Mouse (Mus musculus) heart, postnatal 0 days (tissue): ENCODE measurements at regions not wholly inside any gene's neighbourhood (a gene's known extent, or its start where the extent isn't known, plus 50 kb on each side); places are given as distances from the start of the nearest gene placed in this dataset.
A peak's percentile ranks its signal among the peaks of the same experiment; 100 is the strongest.

ENCODE experiments used
- ATAC-seq: fragments of 200-750 bp; cut with Nextera tagmentation; 2 replicates; pipeline ENCODE4 v1.8.0; 2017; ENCODE audit warnings: low read depth, moderate number of reproducible peaks, moderate library complexity; ENCODE audit not compliant: insufficient read depth
- DNase-seq: peaks from one replicate; pipeline ENCODE4 v3.0.0-alpha.2; 2016; ENCODE audit warnings: low spot score
- H3K27ac ChIP-seq: fragments of 300-500 bp; sonication (generic); 2 replicates; pipeline ENCODE4 v1.5.1; 2014; ENCODE audit warnings: low read depth, mild to moderate bottlenecking
- H3K27me3 ChIP-seq: fragments of 300-500 bp; sonication (generic); 2 replicates; pipeline ENCODE4 v1.6.1; 2014; ENCODE audit warnings: low read length, mixed read lengths; ENCODE audit not compliant: control insufficient read depth, insufficient read depth
- H3K36me3 ChIP-seq: fragments of 300-500 bp; sonication (generic); replicated peaks from 2 replicates; pipeline ENCODE4 v1.6.1; 2014; ENCODE audit warnings: low read length, mixed read lengths; ENCODE audit not compliant: control insufficient read depth, insufficient read depth
- H3K4me1 ChIP-seq: fragments of 300-500 bp; sonication (generic); 2 replicates; pipeline ENCODE4 v1.6.1; 2014; ENCODE audit warnings: antibody characterized with exemption; ENCODE audit not compliant: control insufficient read depth, insufficient read depth
- H3K4me2 ChIP-seq: fragments of 300-500 bp; sonication (generic); 2 replicates; pipeline ENCODE4 v1.6.1; 2014; ENCODE audit warnings: low read depth, mild to moderate bottlenecking, low read length, moderate library complexity
- H3K4me3 ChIP-seq: fragments of 300-500 bp; sonication (generic); 2 replicates; pipeline ENCODE4 v1.5.1; 2014; ENCODE audit warnings: low read depth, low read length
- H3K9ac ChIP-seq: fragments of 300-500 bp; sonication (generic); replicated peaks from 2 replicates; pipeline ENCODE4 v1.6.1; 2014; ENCODE audit warnings: low read depth, low read length, mixed read lengths
- H3K9me3 ChIP-seq: fragments of 300-500 bp; sonication (generic); replicated peaks from 2 replicates; pipeline ENCODE4 v1.6.1; 2016; ENCODE audit warnings: low read length; ENCODE audit not compliant: control insufficient read depth
- CTCF ChIP-seq: IDR thresholded peaks from 2 replicates; pipeline ENCODE4 v1.5.1; 2016; ENCODE audit warnings: antibody characterized with exemption, control low read depth, low read depth
- EP300 ChIP-seq: IDR thresholded peaks from 2 replicates; pipeline ENCODE4 v1.6.1; 2016; ENCODE audit warnings: antibody characterized with exemption, low read depth
- WGBS: fragments of 180-500 bp; shearing (Covaris S2); extraction: QIAGEN DNeasy Blood & Tissue Kit; methylation state at CpG from one replicate; pipeline ENCODE4 v1.1.7; 2014; 5-methylcytosine and 5-hydroxymethylcytosine counted together

GRCm38 (mm10) chr9:118204456-118204855 lies 54.5 kb upstream of the Cmc1 start:
- TF ChIP-seq EP300, result no peak
- no peak for TF ChIP-seq CTCF
- Histone ChIP-seq H3K27me3 (no peaks in the 10 kb centered on the region), H3K9me3 (0 out of 2 replicates have a peak, but pooled peaks cover 4% of the 10 kb centered on the region), H3K9ac (no peak overlapping the region), H3K4me3 (no peak overlapping the region), H3K4me1 (no peaks in the 10 kb centered on the region), H3K4me2 (no peak overlapping the region), H3K27ac (no peak overlapping the region), H3K36me3 (no peaks in the 10 kb centered on the region)
- WGBS, result 83% methylated on average over 9 of the region's 9 CpGs
- no peak for ATAC-seq
- DNase-seq, result no peak

- DNase-seq, result no peak
- Histone ChIP-seq H3K4me3 (no peak overlapping the region), H3K27ac (no peak overlapping the region), H3K36me3 (no peaks in the 10 kb centered on the region), H3K9me3 (0 out of 2 replicates have a peak, but pooled peaks cover 4% of the 10 kb centered on the region), H3K9ac (no peak overlapping the region), H3K4me2 (no peak overlapping the region), H3K27me3 (no peaks in the 10 kb centered on the region), H3K4me1 (no peaks in the 10 kb centered on the region)
- TF ChIP-seq EP300 (no peak), CTCF (no peak)
- WGBS, result 79% methylated on average over 7 of the region's 7 CpGs
- ATAC-seq, result no peak
Measured at GRCm38 (mm10) chr9:118206483-118206882, 56.5 kb upstream of the Cmc1 start.

- ATAC-seq (no peak), DNase-seq (no peak)
- WGBS, result 87% methylated on average over 5 of the region's 5 CpGs
- Histone ChIP-seq H3K27me3 (no peaks in the 10 kb centered on the region), H3K27ac (no peak overlapping the region), H3K4me2 (no peak overlapping the region), H3K9ac (no peak overlapping the region), H3K9me3 (no peaks in the 10 kb centered on the region), H3K4me3 (no peak overlapping the region), H3K4me1 (no peaks in the 10 kb centered on the region), H3K36me3 (no peaks in the 10 kb centered on the region)
- TF ChIP-seq EP300, result no peak
- no peak for TF ChIP-seq CTCF
Measured at GRCm38 (mm10) chr9:118219696-118220095, 69.7 kb upstream of the Cmc1 start.

- no peak for DNase-seq
- H3K27me3 ChIP-seq, result no peaks in the 10 kb centered on the region
- H3K4me2 ChIP-seq, result no peak overlapping the region
- H3K9ac ChIP-seq, result no peak overlapping the region
- ATAC-seq, result no peak
- H3K9me3 ChIP-seq, result no peaks in the 10 kb centered on the region
- no peak for TF ChIP-seq EP300
- no peak for TF ChIP-seq CTCF
- WGBS, result 55% methylated on average over 14 of the region's 14 CpGs
- H3K4me1 ChIP-seq, result no peaks in the 10 kb centered on the region
- no peak overlapping the region for H3K27ac ChIP-seq
- no peak overlapping the region for H3K4me3 ChIP-seq
- H3K36me3 ChIP-seq, result no peaks in the 10 kb centered on the region
Measured at GRCm38 (mm10) chr9:118221186-118221585, 71.2 kb upstream of the Cmc1 start.

- TF ChIP-seq CTCF (no peak), EP300 (no peak)
- ATAC-seq (no peak), DNase-seq (no peak)
- Histone ChIP-seq H3K4me2 (peak overlapping the region; percentile 21; the same call in 1 of the 2 replicates), H3K4me3 (no peak overlapping the region), H3K27ac (no peak overlapping the region), H3K36me3 (no peaks in the 10 kb centered on the region), H3K9me3 (no peaks in the 10 kb centered on the region), H3K27me3 (no peaks in the 10 kb centered on the region), H3K9ac (no peak overlapping the region), H3K4me1 (no peaks in the 10 kb centered on the region)
- 48% methylated on average over 23 of the region's 23 CpGs for WGBS
Measured at GRCm38 (mm10) chr9:118227401-118228061, 77.6 kb upstream of the Cmc1 start.
